9 mouse cellular contexts compared by ENCODE assay signal in the genomic region with DNA sequence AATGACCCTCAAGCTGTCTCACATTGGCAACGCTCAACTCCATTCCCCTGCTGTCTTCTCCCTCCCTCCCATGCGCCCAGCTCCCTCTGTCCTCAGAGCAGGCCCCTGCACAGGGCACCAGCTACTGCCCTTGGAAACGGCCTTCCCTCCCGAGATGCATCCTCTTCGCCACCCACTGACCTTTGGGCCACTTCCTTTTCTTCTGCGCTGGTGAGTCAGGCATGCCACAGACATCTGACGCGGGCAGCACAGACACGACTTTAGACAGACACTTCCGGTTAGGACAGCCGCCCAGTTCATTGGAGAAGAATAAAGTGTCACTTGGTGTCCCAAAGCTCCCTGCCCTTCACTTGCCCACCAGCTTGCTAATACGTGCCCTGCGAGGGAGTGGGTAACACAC. TPM values are rescaled to one million over a fixed set of nuclear protein-coding genes. Genes with fewer than 3 reads are reported as not detected.
A peak's percentile ranks its signal among the peaks of the same experiment; 100 is the strongest.
DNase-seq lines count a peak whose midpoint lies in the region; ATAC-seq and TF ChIP-seq lines count a peak whose summit lies in the region.
"Had no signal": no experiment of that assay in that cellular context is flagged by ENCODE, and none has a peak within 500 bp of the region (broad histone marks: within the 10 kb centered on the region; RNA-seq: fewer than 3 reads in every experiment).

No protein-coding gene starts in this region.

- 0 out of 2 replicates have a peak overlapping the region, but pooled peaks have one; percentile 6 for H3K9ac ChIP-seq in liver, embryonic 11.5 days (ENCODE audit: low read depth, low read length)

- 40% methylated on average over 13 of the region's 13 CpGs for WGBS in liver, embryonic 11.5 days
- 78% methylated on average over 13 of the region's 13 CpGs for WGBS in forebrain, embryonic 10.5 days

- no peak overlapping the region for H3K4me3 ChIP-seq in layer of hippocampus, adult 2 months
- H3K4me3 ChIP-seq in liver, embryonic 11.5 days (ENCODE audit: low read depth, low read length): no peak overlapping the region
- H3K4me3 ChIP-seq in myocyte: peak overlapping the region; percentile 18
- H3K4me3 ChIP-seq in forebrain, embryonic 10.5 days: no peak overlapping the region

- no peak for TF ChIP-seq CTCF in layer of hippocampus, adult 2 months (conservative IDR thresholded peaks at IDR 0.05)

- TF ChIP-seq POLR2A in myocyte (IDR thresholded peaks at IDR 0.05; ENCODE audit: insufficient read length, low read depth): peak; percentile 66

- H3K9me3 ChIP-seq in liver, embryonic 11.5 days (ENCODE audit: control insufficient read depth, low read length): no peaks in the 10 kb centered on the region
- no peaks in the 10 kb centered on the region for H3K9me3 ChIP-seq in forebrain, embryonic 10.5 days

- H3K27ac ChIP-seq in layer of hippocampus, adult 2 months: no peak overlapping the region
- no peak overlapping the region for H3K27ac ChIP-seq in liver, embryonic 11.5 days (ENCODE audit: low read depth, low read length)
- no peak overlapping the region for H3K27ac ChIP-seq in forebrain, embryonic 10.5 days

- ATAC-seq in granulocyte monocyte progenitor cell, adult 5-6 weeks (replicated peaks; ENCODE audit: poor library complexity, severe bottlenecking): peak; percentile 91
- peak; percentile 26; the same call in 1 of the 2 replicates for ATAC-seq in liver, embryonic 11.5 days (replicated peaks; ENCODE audit: low FRiP score)

- no peaks in the 10 kb centered on the region for H3K36me3 ChIP-seq in liver, embryonic 11.5 days (ENCODE audit: control insufficient read depth, insufficient read depth, low read length)
- H3K36me3 ChIP-seq in myocyte (ENCODE audit: control insufficient read depth, insufficient read depth): no peaks in the 10 kb centered on the region
- no peaks in the 10 kb centered on the region for H3K36me3 ChIP-seq in forebrain, embryonic 10.5 days (replicated peaks)

- DNase-seq in layer of hippocampus, adult 9-11 months: peak; percentile 83
- DNase-seq in layer of hippocampus, adult 2 months (ENCODE audit: low spot score in 2 of 2): no peak
- no peak for DNase-seq in liver, embryonic 11.5 days (ENCODE audit: low spot score)
- DNase-seq in left cerebral cortex, adult 8-10 months (ENCODE audit: low spot score in 2 of 2): no peak
- no peak for DNase-seq in frontal cortex, postnatal 10 days (ENCODE audit: low spot score in 2 of 2)
- no peak for DNase-seq in forebrain, embryonic 10.5 days (ENCODE audit: extremely low spot score, low spot score)

- no peaks in the 10 kb centered on the region for H3K79me2 ChIP-seq in myocyte (ENCODE audit: control insufficient read depth, insufficient read depth)

- peaks cover 8% of the 10 kb centered on the region for H3K4me1 ChIP-seq in liver, embryonic 11.5 days (replicated peaks; ENCODE audit: control insufficient read depth, insufficient read depth, low read length)
- H3K4me1 ChIP-seq in forebrain, embryonic 10.5 days: peaks cover 34% of the 10 kb centered on the region

- no peaks in the 10 kb centered on the region for H3K27me3 ChIP-seq in liver, embryonic 11.5 days (replicated peaks; ENCODE audit: control insufficient read depth, insufficient read depth, low read length)
- H3K27me3 ChIP-seq in myocyte (ENCODE audit: control insufficient read depth, insufficient read depth, insufficient read length): no peaks in the 10 kb centered on the region
- H3K27me3 ChIP-seq in forebrain, embryonic 10.5 days (ENCODE audit: poor library complexity, severe bottlenecking): peaks cover 4% of the 10 kb centered on the region; the same call in 1 of the 2 replicates

- no peak overlapping the region for H3ac ChIP-seq in myocyte (ENCODE audit: control insufficient read depth, insufficient read length)

- H3K4me2 ChIP-seq in liver, embryonic 11.5 days: peak overlapping the region; percentile 21; the same call in 1 of the 2 replicates
- peak overlapping the region; percentile 99 for H3K4me2 ChIP-seq in myocyte (ENCODE audit: low read depth)

TF ChIP-seq in myocyte, 11 proteins besides CTCF, POLR2A, EP300 and RAD21:
- peak in 1 of 3 experiments; percentile 58 for TF ChIP-seq MYOD1 (IDR thresholded peaks at IDR 0.05; ENCODE audit: control insufficient read depth in 1 of 3, insufficient read length in 2 of 3, low read depth in 2 of 3)
- no peak for TF ChIP-seq MAX (IDR thresholded peaks at IDR 0.05; ENCODE audit: low read depth)
- TF ChIP-seq POLR2AphosphoS2 (IDR thresholded peaks at IDR 0.05; ENCODE audit: insufficient read length, low read depth): peak; percentile 16
- peak in 1 of 3 experiments; percentile 54 for TF ChIP-seq MYOG (IDR thresholded peaks at IDR 0.05; ENCODE audit: control insufficient read depth in 1 of 3, insufficient read depth in 1 of 3, insufficient read length in 2 of 3, low read depth in 2 of 3)
- no peak for TF ChIP-seq TCF12 (IDR thresholded peaks at IDR 0.05; ENCODE audit: insufficient read depth, poor library complexity, severe bottlenecking)
- TF ChIP-seq TCF3 (IDR thresholded peaks at IDR 0.05; ENCODE audit: insufficient read length, low read depth): no peak
- no peak for TF ChIP-seq E2F4 (IDR thresholded peaks at IDR 0.05; ENCODE audit: insufficient read depth)
- no peak for TF ChIP-seq REST (IDR thresholded peaks at IDR 0.05; ENCODE audit: insufficient read depth, insufficient read length)
- TF ChIP-seq CEBPB (IDR thresholded peaks at IDR 0.05; ENCODE audit: insufficient read depth, poor library complexity, severe bottlenecking): no peak
- no peak for TF ChIP-seq USF1 (IDR thresholded peaks at IDR 0.05; ENCODE audit: low read depth)
- no peak for TF ChIP-seq SRF (IDR thresholded peaks at IDR 0.05; ENCODE audit: control insufficient read depth, insufficient read length, low read depth)

RNA-seq across cellular contexts. Expression of gene Gpa33, which starts 8.1 kb away (rescaled TPM):
- total RNA-seq in layer of hippocampus, adult 2 months (2021): not detected
- total RNA-seq in granulocyte monocyte progenitor cell, adult 5-6 weeks (2014; fragmentation: Nextera tagmentation): not detected in 2 replicates
- not detected in 2 replicates for total RNA-seq in granulocyte monocyte progenitor cell, adult 5-6 weeks (2017)
- polyA plus RNA-seq in liver, embryonic 11.5 days (2014; fragmentation: Nextera tagmentation; extraction: Ambion mirVana): not detected in 2 replicates
- polyA plus RNA-seq in myocyte (2012; fragmentation: generic; extraction: Trizol): 0.29 TPM
- not detected for total RNA-seq in left cerebral cortex, adult 8-10 months (2022)
- polyA plus RNA-seq in forebrain, embryonic 10.5 days (2016; fragmentation: Nextera tagmentation; extraction: Ambion mirVana): 0.17 TPM in 1 of 2 replicates, not detected in the other
- total RNA-seq: liver, adult 2 months had no signal

RNA-seq across cellular contexts. Expression of gene Dusp27, which starts 10.4 kb away (rescaled TPM):
- total RNA-seq in layer of hippocampus, adult 2 months (2021): not detected
- not detected in 2 replicates for total RNA-seq in granulocyte monocyte progenitor cell, adult 5-6 weeks (2014; fragmentation: Nextera tagmentation)
- not detected in 2 replicates for total RNA-seq in granulocyte monocyte progenitor cell, adult 5-6 weeks (2017)
- 0.84 and 1.0 TPM in 2 replicates for polyA plus RNA-seq in liver, embryonic 11.5 days (2014; fragmentation: Nextera tagmentation; extraction: Ambion mirVana)
- 38.3 TPM for polyA plus RNA-seq in myocyte (2012; fragmentation: generic; extraction: Trizol)
- under 1 TPM; 0.26 to 0.38 (median 0.35) TPM for total RNA-seq in left cerebral cortex, adult 8-10 months (2022)
- 1.5 and 1.9 TPM in 2 replicates for polyA plus RNA-seq in forebrain, embryonic 10.5 days (2016; fragmentation: Nextera tagmentation; extraction: Ambion mirVana)
- total RNA-seq: liver, adult 2 months had no signal
- polyA plus RNA-seq: liver, adult 2 months had no signal
